Mouse (Mus musculus): ENCODE data around the gene Il2rb.
A peak's percentile ranks its signal among the peaks of the same experiment; 100 is the strongest.

Gene Il2rb

GRCm38 (mm10) chr15:78520112-78520715, 25.1 kb upstream of the Il2rb start:
- DNase-seq (ENCODE audit: extremely low spot score), result no peak

GRCm38 (mm10) chr15:78518221-78518620, 23.1 kb upstream of the Il2rb start:
- DNase-seq (ENCODE audit: extremely low spot score), result no peak

GRCm38 (mm10) chr15:78515759-78516158, 20.7 kb upstream of the Il2rb start:
- DNase-seq (ENCODE audit: extremely low spot score), result no peak

GRCm38 (mm10) chr15:78514393-78515146, 19.5 kb upstream of the Il2rb start:
- peak; percentile 70 for DNase-seq (ENCODE audit: extremely low spot score)

- no peak for DNase-seq (ENCODE audit: extremely low spot score)
Observed at GRCm38 (mm10) chr15:78513019-78513418, 17.9 kb upstream of the Il2rb start.

- no peak for DNase-seq (ENCODE audit: extremely low spot score)
Observed at GRCm38 (mm10) chr15:78511951-78512350, 16.9 kb upstream of the Il2rb start.

GRCm38 (mm10) chr15:78510736-78511135, 15.7 kb upstream of the Il2rb start:
- DNase-seq (ENCODE audit: extremely low spot score), result no peak

- DNase-seq (ENCODE audit: extremely low spot score), result no peak
Observed at GRCm38 (mm10) chr15:78510121-78510576, 15.1 kb upstream of the Il2rb start.

- peak; percentile 64 for DNase-seq (ENCODE audit: extremely low spot score)
Observed at GRCm38 (mm10) chr15:78509297-78509899, 14.3 kb upstream of the Il2rb start.

GRCm38 (mm10) chr15:78508443-78508842, 13.4 kb upstream of the Il2rb start:
- DNase-seq (ENCODE audit: extremely low spot score), result no peak

GRCm38 (mm10) chr15:78505541-78505940, 10.5 kb upstream of the Il2rb start:
- no peak for DNase-seq (ENCODE audit: extremely low spot score)

GRCm38 (mm10) chr15:78504816-78505215, 9.7 kb upstream of the Il2rb start:
- no peak for DNase-seq (ENCODE audit: extremely low spot score)

- no peak for DNase-seq (ENCODE audit: extremely low spot score)
Observed at GRCm38 (mm10) chr15:78504013-78504412, 8.9 kb upstream of the Il2rb start.

GRCm38 (mm10) chr15:78502437-78503132, 7.5 kb upstream of the Il2rb start:
- DNase-seq (ENCODE audit: extremely low spot score), result no peak

GRCm38 (mm10) chr15:78493401-78494010, 1.6 kb downstream of the Il2rb start:
- no peak for DNase-seq (ENCODE audit: extremely low spot score)

- no peak for DNase-seq (ENCODE audit: extremely low spot score)
Observed at GRCm38 (mm10) chr15:78491301-78491700, 3.8 kb downstream of the Il2rb start.

GRCm38 (mm10) chr15:78489906-78490305, 5.2 kb downstream of the Il2rb start:
- DNase-seq (ENCODE audit: extremely low spot score), result no peak

GRCm38 (mm10) chr15:78489248-78489647, 5.8 kb downstream of the Il2rb start:
- no peak for DNase-seq (ENCODE audit: extremely low spot score)

GRCm38 (mm10) chr15:78487066-78487465, 8.0 kb downstream of the Il2rb start:
- no peak for DNase-seq (ENCODE audit: extremely low spot score)

GRCm38 (mm10) chr15:78486564-78486963, 8.5 kb downstream of the Il2rb start:
- DNase-seq (ENCODE audit: extremely low spot score), result no peak

GRCm38 (mm10) chr15:78483311-78483710, 11.8 kb downstream of the Il2rb start:
- DNase-seq (ENCODE audit: extremely low spot score), result no peak

GRCm38 (mm10) chr15:78482518-78482917, 12.6 kb downstream of the Il2rb start:
- no peak for DNase-seq (ENCODE audit: extremely low spot score)

Measured in embryo, embryonic 9.5 days (tissue).